Comparison of ENCODE assay signal across 28 mouse cellular contexts in genomic region chr12:37001401-37001800, GRCm38 (mm10).
A peak's percentile ranks its signal among the peaks of the same experiment; 100 is the strongest.
DNase-seq lines count a peak whose midpoint lies in the region; ATAC-seq and TF ChIP-seq lines count a peak whose summit lies in the region.
"Had no signal": no experiment of that assay in that cellular context is flagged by ENCODE, and none has a peak within 500 bp of the region (broad histone marks: within the 10 kb centered on the region; RNA-seq: fewer than 3 reads in every experiment).

No protein-coding gene starts in this region.

- H3K9ac ChIP-seq in heart, adult 2 months (ENCODE audit: low read depth, low read length), result no peak overlapping the region
- H3K9ac ChIP-seq in heart, embryonic 11.5 days (ENCODE audit: low read depth, low read length), result no peak overlapping the region
- no peak overlapping the region for H3K9ac ChIP-seq in limb, embryonic 14.5 days (ENCODE audit: low read depth, low read length, severe bottlenecking)
- H3K9ac ChIP-seq: embryonic facial prominence, embryonic 13.5 days; forebrain, embryonic 12.5 days; forebrain, embryonic 15.5 days; heart, embryonic 12.5 days; heart, embryonic 15.5 days; hindbrain, embryonic 14.5 days had no signal

- H3K4me1 ChIP-seq in heart, adult 2 months (ENCODE audit: control insufficient read depth, insufficient read depth, low read length), result no peaks in the 10 kb centered on the region; the same call in 1 of the 2 replicates
- H3K4me1 ChIP-seq in heart, embryonic 11.5 days (ENCODE audit: control insufficient read depth, insufficient read depth, low read length), result no peaks in the 10 kb centered on the region
- no peaks in the 10 kb centered on the region for H3K4me1 ChIP-seq in limb, embryonic 14.5 days (ENCODE audit: control insufficient read depth, insufficient read depth, low read length)
- H3K4me1 ChIP-seq in limb, embryonic 10.5 days, result no peaks in the 10 kb centered on the region
- H3K4me1 ChIP-seq: embryonic facial prominence, embryonic 13.5 days; forebrain, embryonic 12.5 days; heart, embryonic 12.5 days; heart, embryonic 15.5 days had no signal

- no peaks in the 10 kb centered on the region for H3K79me2 ChIP-seq in heart, adult 2 months (replicated peaks; ENCODE audit: control insufficient read depth, insufficient read depth, low read length)

- ATAC-seq in heart, embryonic 11.5 days (replicated peaks; ENCODE audit: insufficient number of reproducible peaks, low FRiP score, low TSS enrichment), result no peak
- no peak for ATAC-seq in limb, embryonic 14.5 days (ENCODE audit: low FRiP score, low read depth)
- ATAC-seq: CD4-positive, CD25-positive, alpha-beta regulatory T cell, adult 4 months; forebrain, embryonic 15.5 days; hindbrain, postnatal 0 days; inflammation-experienced regulatory T-cells, adult 6 months; intestine, embryonic 16.5 days had no signal

- TF ChIP-seq EP300 in heart, adult 2 months (IDR thresholded peaks at IDR 0.05; ENCODE audit: insufficient read depth, low read depth, low read length), result no peak

- H3K9me3 ChIP-seq in heart, embryonic 11.5 days (replicated peaks; ENCODE audit: control insufficient read depth, low read length), result no peaks in the 10 kb centered on the region
- no peaks in the 10 kb centered on the region for H3K9me3 ChIP-seq in limb, embryonic 14.5 days (ENCODE audit: control insufficient read depth, low read length)
- no peaks in the 10 kb centered on the region for H3K9me3 ChIP-seq in limb, embryonic 10.5 days (replicated peaks)
- H3K9me3 ChIP-seq: embryonic facial prominence, embryonic 10.5 days; embryonic facial prominence, embryonic 13.5 days; forebrain, embryonic 12.5 days; forebrain, embryonic 15.5 days; heart, embryonic 12.5 days; heart, embryonic 15.5 days had no signal

- no peaks in the 10 kb centered on the region for H3K36me3 ChIP-seq in heart, adult 2 months (ENCODE audit: control insufficient read depth, insufficient read depth, low read length)
- no peaks in the 10 kb centered on the region for H3K36me3 ChIP-seq in heart, embryonic 11.5 days (ENCODE audit: control insufficient read depth, insufficient read depth, low read length)
- no peaks in the 10 kb centered on the region for H3K36me3 ChIP-seq in limb, embryonic 14.5 days (ENCODE audit: control insufficient read depth, insufficient read depth, low read length)
- no peaks in the 10 kb centered on the region for H3K36me3 ChIP-seq in limb, embryonic 10.5 days
- H3K36me3 ChIP-seq: embryonic facial prominence, embryonic 10.5 days; embryonic facial prominence, embryonic 13.5 days; forebrain, embryonic 12.5 days; forebrain, embryonic 15.5 days; heart, embryonic 12.5 days; heart, embryonic 15.5 days had no signal

- DNase-seq in gastrocnemius, postnatal 25 days, result peak; percentile 31
- no peak for DNase-seq in gastrocnemius, postnatal 36 days
- DNase-seq in heart, adult 2 months, result no peak
- peak; percentile 42 for DNase-seq in limb, embryonic 14.5 days (ENCODE audit: low spot score)
- DNase-seq in limb, embryonic 10.5 days (ENCODE audit: low spot score), result no peak
- no peak for DNase-seq in left cerebral cortex, adult 11 months (ENCODE audit: low spot score)
- DNase-seq: adrenal gland, adult 8-10 months; adrenal gland, postnatal 25 days; cerebellum, adult 11-12 months; cerebellum, adult 8-10 months; cerebellum, postnatal 10 days; cerebellum, postnatal 36 days; embryo, embryonic 11 days; kidney, adult 18-20 months; kidney, adult 9 months had no signal

- TF ChIP-seq CTCF in heart, adult 2 months (IDR thresholded peaks at IDR 0.05), result no peak

- peak overlapping the region; percentile 15; the same call in 1 of the 2 replicates for H3K27ac ChIP-seq in heart, adult 2 months
- H3K27ac ChIP-seq in heart, embryonic 11.5 days (ENCODE audit: low read depth, low read length), result no peak overlapping the region
- no peak overlapping the region for H3K27ac ChIP-seq in limb, embryonic 14.5 days (replicated peaks; ENCODE audit: low read depth, low read length)
- no peak overlapping the region for H3K27ac ChIP-seq in limb, embryonic 10.5 days
- H3K27ac ChIP-seq: embryonic facial prominence, embryonic 10.5 days; embryonic facial prominence, embryonic 13.5 days; forebrain, embryonic 12.5 days; forebrain, embryonic 15.5 days; heart, embryonic 15.5 days; hindbrain, embryonic 14.5 days; hindbrain, postnatal 0 days had no signal

- H3K4me2 ChIP-seq in heart, embryonic 11.5 days, result no peak overlapping the region
- no peak overlapping the region for H3K4me2 ChIP-seq in limb, embryonic 14.5 days (replicated peaks; ENCODE audit: low read depth, low read length, severe bottlenecking)
- H3K4me2 ChIP-seq: embryonic facial prominence, embryonic 13.5 days; forebrain, embryonic 12.5 days; forebrain, embryonic 15.5 days; heart, embryonic 12.5 days; heart, embryonic 15.5 days; hindbrain, embryonic 14.5 days had no signal

- intact Hi-C loops in gastrocnemius, postnatal 36 days (cut with DNase I), result no loop called here
- intact Hi-C loops in heart, adult 2 months (cut with DNase I), result no loop called here

- WGBS in heart, adult 2 months, result 27% methylated on average over 3 of the region's 3 CpGs
- 71% methylated on average over 3 of the region's 3 CpGs for WGBS in heart, embryonic 11.5 days (ENCODE audit: insufficient replicate concordance)
- 57% methylated on average over 3 of the region's 3 CpGs for WGBS in limb, embryonic 14.5 days
- WGBS in limb, embryonic 10.5 days, result 77% methylated on average over 3 of the region's 3 CpGs

- no peak for TF ChIP-seq POLR2A in heart, adult 2 months (IDR thresholded peaks at IDR 0.05; ENCODE audit: insufficient read depth, low read depth, low read length)
- no peak for TF ChIP-seq POLR2A in limb, embryonic 14.5 days (IDR thresholded peaks at IDR 0.05; ENCODE audit: borderline replicate concordance, extremely low read depth, insufficient read depth, insufficient read length)

- no peak overlapping the region for H3K4me3 ChIP-seq in heart, adult 2 months
- H3K4me3 ChIP-seq in heart, embryonic 11.5 days (ENCODE audit: low read depth, low read length), result no peak overlapping the region
- H3K4me3 ChIP-seq in limb, embryonic 14.5 days (replicated peaks; ENCODE audit: low read length), result no peak overlapping the region
- H3K4me3 ChIP-seq in limb, embryonic 10.5 days, result no peak overlapping the region
- H3K4me3 ChIP-seq: embryonic facial prominence, embryonic 10.5 days; embryonic facial prominence, embryonic 13.5 days; erythroblast, embryonic 14.5 days; forebrain, embryonic 12.5 days; forebrain, embryonic 15.5 days; heart, embryonic 12.5 days; heart, embryonic 15.5 days had no signal

- H3K27me3 ChIP-seq in heart, adult 2 months (ENCODE audit: control insufficient read depth, insufficient read depth, low read length), result no peaks in the 10 kb centered on the region
- H3K27me3 ChIP-seq in heart, embryonic 11.5 days (ENCODE audit: control insufficient read depth, insufficient read depth, low read length), result no peaks in the 10 kb centered on the region
- no peaks in the 10 kb centered on the region for H3K27me3 ChIP-seq in limb, embryonic 14.5 days (ENCODE audit: control insufficient read depth, insufficient read depth, low read length)
- no peaks in the 10 kb centered on the region for H3K27me3 ChIP-seq in limb, embryonic 10.5 days (ENCODE audit: low read depth, poor library complexity, severe bottlenecking)
- H3K27me3 ChIP-seq: embryonic facial prominence, embryonic 13.5 days; forebrain, embryonic 12.5 days; forebrain, embryonic 15.5 days; heart, embryonic 12.5 days; heart, embryonic 15.5 days had no signal

Comparison
In these comparisons a context has a peak if more than half of its experiments do, and no peak if none do; other contexts are left out.
1. DNase-seq: peak in gastrocnemius, postnatal 25 days (single experiment) and limb, embryonic 14.5 days (single experiment); none in gastrocnemius, postnatal 36 days (0 of 2), heart, adult 2 months (0 of 2), limb, embryonic 10.5 days (single experiment) and left cerebral cortex, adult 11 months (single experiment).